Mouse (Mus musculus) forebrain, embryonic 15.5 days (tissue): ENCODE results near the gene Clec12b. TPM values are rescaled to one million over a fixed set of nuclear protein-coding genes. Genes with fewer than 3 reads are reported as not detected.
A peak's percentile ranks its signal among the peaks of the same experiment; 100 is the strongest.

Source experiments
- ATAC-seq: fragments of 200-750 bp; cut with Nextera tagmentation; replicated peaks from 2 replicates; pipeline ENCODE4 v1.8.0; 2017; ENCODE audit warnings: mild to moderate bottlenecking, moderate TSS enrichment, moderate library complexity
- H3K27ac ChIP-seq: fragments of 300-500 bp; sonication (generic); replicated peaks from 2 replicates; pipeline ENCODE4 v1.5.1; 2015; ENCODE audit warnings: mild to moderate bottlenecking, inconsistent platforms
- H3K27me3 ChIP-seq: fragments of 300-500 bp; sonication (generic); 2 replicates; pipeline ENCODE4 v1.6.1; 2015; ENCODE audit warnings: inconsistent platforms
- H3K36me3 ChIP-seq: fragments of 300-500 bp; sonication (generic); 2 replicates; pipeline ENCODE4 v1.6.1; 2015; ENCODE audit warnings: mild to moderate bottlenecking, inconsistent platforms
- H3K4me1 ChIP-seq: fragments of 300-500 bp; sonication (generic); 2 replicates; pipeline ENCODE4 v1.6.1; 2015; ENCODE audit warnings: inconsistent platforms
- H3K4me2 ChIP-seq: fragments of 300-500 bp; sonication (generic); replicated peaks from 2 replicates; pipeline ENCODE4 v1.6.1; 2015; ENCODE audit warnings: mild to moderate bottlenecking, inconsistent platforms
- H3K4me3 ChIP-seq: fragments of 300-500 bp; sonication (generic); 2 replicates; pipeline ENCODE4 v1.5.1; 2015; ENCODE audit warnings: mild to moderate bottlenecking, inconsistent platforms
- H3K9ac ChIP-seq: fragments of 300-500 bp; sonication (generic); replicated peaks from 2 replicates; pipeline ENCODE4 v1.6.1; 2015; ENCODE audit warnings: mild to moderate bottlenecking, inconsistent platforms
- H3K9me3 ChIP-seq: fragments of 300-500 bp; sonication (generic); 2 replicates; pipeline ENCODE4 v1.6.1; 2016; ENCODE audit warnings: inconsistent platforms
- WGBS: fragments of 180-500 bp; shearing (Covaris S2); methylation state at CpG from one replicate; pipeline ENCODE4 v1.1.7; 2015; ENCODE audit warnings: mixed read lengths; 5-methylcytosine and 5-hydroxymethylcytosine counted together
- polyA plus RNA-seq: library from polyadenylated mRNA; unstranded; fragments of >200 nt; fragmentation: Nextera tagmentation; extraction: Ambion mirVana; gene quantifications from 2 replicates; pipeline ENCODE4 v1.2.1, GENCODE M21; 2015

Clec12b gene
- polyA plus RNA-seq, result 0.14 TPM in 1 of 2 replicates, not detected in the other

- no peak for ATAC-seq
Measured at GRCm38 (mm10) chr6:129385774-129386173, at the start of gene Clec12b. Gene Clec12b, minus strand, starts transcription at chr6:129385874.

GRCm38 (mm10) chr6:129434239-129434638, 48.6 kb upstream of the Clec12b start:
- Histone ChIP-seq H3K4me1 (no peaks in the 10 kb centered on the region), H3K9ac (no peak overlapping the region), H3K27me3 (no peaks in the 10 kb centered on the region), H3K27ac (no peak overlapping the region), H3K9me3 (no peaks in the 10 kb centered on the region), H3K4me2 (no peak overlapping the region), H3K4me3 (no peak overlapping the region), H3K36me3 (no peaks in the 10 kb centered on the region)
- WGBS, result 37% methylated on average over 5 of the region's 5 CpGs
- ATAC-seq, result no peak

More at GRCm38 (mm10) chr6:129385774-129386173, at the start of gene Clec12b:
- WGBS, result 90% methylated on average over 2 of the region's 2 CpGs
- Histone ChIP-seq H3K36me3 (no peaks in the 10 kb centered on the region), H3K4me3 (no peak within 1 kb of the TSS), H3K4me2 (no peak within 1 kb of the TSS), H3K27ac (no peak within 1 kb of the TSS), H3K9ac (no peak within 1 kb of the TSS), H3K4me1 (no peaks in the 10 kb centered on the region), H3K9me3 (no peaks in the 10 kb centered on the region), H3K27me3 (no peaks in the 10 kb centered on the region)

- Histone ChIP-seq H3K9me3 (no peaks in the 10 kb centered on the region), H3K27ac (no peak overlapping the region), H3K4me1 (no peaks in the 10 kb centered on the region; the same call in 1 of the 2 replicates), H3K9ac (no peak overlapping the region), H3K4me3 (no peak overlapping the region), H3K4me2 (no peak overlapping the region), H3K27me3 (no peaks in the 10 kb centered on the region), H3K36me3 (no peaks in the 10 kb centered on the region)
- ATAC-seq, result no peak
- WGBS, result 87% methylated on average over 4 of the region's 4 CpGs
Measured at GRCm38 (mm10) chr6:129427281-129427680, 41.6 kb upstream of the Clec12b start.

- no peaks in the 10 kb centered on the region for H3K36me3 ChIP-seq
- H3K27ac ChIP-seq, result no peak overlapping the region
- H3K9ac ChIP-seq, result no peak overlapping the region
- no peaks in the 10 kb centered on the region for H3K9me3 ChIP-seq
- no peak overlapping the region for H3K4me2 ChIP-seq
- ATAC-seq, result no peak
- no peak overlapping the region for H3K4me3 ChIP-seq
- no peaks in the 10 kb centered on the region for H3K27me3 ChIP-seq
- no peaks in the 10 kb centered on the region; the same call in 1 of the 2 replicates for H3K4me1 ChIP-seq
- 34% methylated on average over 5 of the region's 5 CpGs for WGBS
Measured at GRCm38 (mm10) chr6:129425812-129426211, 40.1 kb upstream of the Clec12b start.

GRCm38 (mm10) chr6:129425217-129425616, 39.5 kb upstream of the Clec12b start:
- WGBS, result 79% methylated on average over 5 of the region's 5 CpGs
- H3K27ac ChIP-seq, result no peak overlapping the region

GRCm38 (mm10) chr6:129423734-129424072, 38.0 kb upstream of the Clec12b start:
- Histone ChIP-seq H3K27ac (no peak overlapping the region), H3K4me1 (no peaks in the 10 kb centered on the region; the same call in 1 of the 2 replicates), H3K4me2 (no peak overlapping the region), H3K9ac (no peak overlapping the region), H3K27me3 (no peaks in the 10 kb centered on the region), H3K4me3 (no peak overlapping the region), H3K36me3 (no peaks in the 10 kb centered on the region), H3K9me3 (no peaks in the 10 kb centered on the region)
- WGBS, result 13% methylated on average over 1 of the region's 1 CpGs
- peak; percentile 91 for ATAC-seq

More at GRCm38 (mm10) chr6:129425217-129425616, 39.5 kb upstream of the Clec12b start:
- ATAC-seq, result no peak
- H3K9me3 ChIP-seq, result no peaks in the 10 kb centered on the region
- no peak overlapping the region for H3K4me2 ChIP-seq
- H3K4me1 ChIP-seq, result no peaks in the 10 kb centered on the region; the same call in 1 of the 2 replicates
- no peaks in the 10 kb centered on the region for H3K36me3 ChIP-seq
- H3K9ac ChIP-seq, result no peak overlapping the region
- H3K27me3 ChIP-seq, result no peaks in the 10 kb centered on the region
- H3K4me3 ChIP-seq, result no peak overlapping the region

GRCm38 (mm10) chr6:129423040-129423733, 37.5 kb upstream of the Clec12b start:
- Histone ChIP-seq H3K27ac (no peak overlapping the region), H3K4me1 (no peaks in the 10 kb centered on the region; the same call in 1 of the 2 replicates), H3K27me3 (no peaks in the 10 kb centered on the region), H3K9me3 (no peaks in the 10 kb centered on the region), H3K36me3 (no peaks in the 10 kb centered on the region), H3K9ac (no peak overlapping the region), H3K4me2 (no peak overlapping the region), H3K4me3 (no peak overlapping the region)
- peak; percentile 33 for ATAC-seq
- 66% methylated on average over 4 of the region's 4 CpGs for WGBS

GRCm38 (mm10) chr6:129422311-129422710, 36.6 kb upstream of the Clec12b start:
- ATAC-seq, result no peak
- Histone ChIP-seq H3K4me3 (no peak overlapping the region), H3K9me3 (no peaks in the 10 kb centered on the region), H3K4me2 (no peak overlapping the region), H3K4me1 (no peaks in the 10 kb centered on the region; the same call in 1 of the 2 replicates), H3K27ac (no peak overlapping the region), H3K27me3 (no peaks in the 10 kb centered on the region), H3K9ac (no peak overlapping the region), H3K36me3 (no peaks in the 10 kb centered on the region)
- WGBS, result 90% methylated on average over 3 of the region's 3 CpGs

- H3K9ac ChIP-seq, result no peak overlapping the region
- H3K4me3 ChIP-seq, result no peak overlapping the region
- no peaks in the 10 kb centered on the region for H3K36me3 ChIP-seq
- H3K27me3 ChIP-seq, result no peaks in the 10 kb centered on the region
- no peak for ATAC-seq
- H3K9me3 ChIP-seq, result no peaks in the 10 kb centered on the region
- H3K4me2 ChIP-seq, result no peak overlapping the region
- WGBS, result 82% methylated on average over 1 of the region's 1 CpGs
- no peaks in the 10 kb centered on the region for H3K4me1 ChIP-seq
- no peak overlapping the region for H3K27ac ChIP-seq
Measured at GRCm38 (mm10) chr6:129414177-129414576, 28.5 kb upstream of the Clec12b start.

GRCm38 (mm10) chr6:129408562-129408961, 22.9 kb upstream of the Clec12b start, which contains the start of gene Clec9a:
Gene Clec9a, plus strand, starts transcription at chr6:129408862.
- Histone ChIP-seq H3K27me3 (no peaks in the 10 kb centered on the region), H3K9ac (no peak within 1 kb of the TSS), H3K36me3 (no peaks in the 10 kb centered on the region), H3K4me1 (no peaks in the 10 kb centered on the region), H3K4me3 (no peak within 1 kb of the TSS), H3K9me3 (no peaks in the 10 kb centered on the region), H3K27ac (no peak within 1 kb of the TSS), H3K4me2 (no peak within 1 kb of the TSS)
- no peak for ATAC-seq
- 84% methylated on average over 2 of the region's 2 CpGs for WGBS

- no peak overlapping the region for H3K9ac ChIP-seq
- H3K9me3 ChIP-seq, result no peaks in the 10 kb centered on the region
- H3K27me3 ChIP-seq, result no peaks in the 10 kb centered on the region
- no peak overlapping the region for H3K4me2 ChIP-seq
- no peak overlapping the region for H3K4me3 ChIP-seq
- no peak overlapping the region for H3K27ac ChIP-seq
- no peak for ATAC-seq
- 43% methylated on average over 2 of the region's 2 CpGs for WGBS
- no peaks in the 10 kb centered on the region for H3K4me1 ChIP-seq
- H3K36me3 ChIP-seq, result no peaks in the 10 kb centered on the region
Measured at GRCm38 (mm10) chr6:129407324-129407723, 21.6 kb upstream of the Clec12b start.

GRCm38 (mm10) chr6:129405999-129406398, 20.3 kb upstream of the Clec12b start:
- no peaks in the 10 kb centered on the region for H3K4me1 ChIP-seq
- no peak overlapping the region for H3K27ac ChIP-seq
- H3K4me2 ChIP-seq, result no peak overlapping the region
- no peaks in the 10 kb centered on the region for H3K36me3 ChIP-seq
- no peak for ATAC-seq
- H3K4me3 ChIP-seq, result no peak overlapping the region
- no peaks in the 10 kb centered on the region for H3K27me3 ChIP-seq
- H3K9me3 ChIP-seq, result no peaks in the 10 kb centered on the region
- H3K9ac ChIP-seq, result no peak overlapping the region

- H3K4me1 ChIP-seq, result no peaks in the 10 kb centered on the region
- no peak overlapping the region for H3K27ac ChIP-seq
- H3K9ac ChIP-seq, result no peak overlapping the region
- H3K4me2 ChIP-seq, result no peak overlapping the region
- ATAC-seq, result no peak
- H3K9me3 ChIP-seq, result no peaks in the 10 kb centered on the region
- H3K4me3 ChIP-seq, result no peak overlapping the region
- no peaks in the 10 kb centered on the region for H3K36me3 ChIP-seq
- 78% methylated on average over 6 of the region's 6 CpGs for WGBS
- no peaks in the 10 kb centered on the region for H3K27me3 ChIP-seq
Measured at GRCm38 (mm10) chr6:129403391-129403790, 17.7 kb upstream of the Clec12b start.
